Mouse (Mus musculus) left cerebral cortex, adult 18-20 months (tissue): ENCODE data around the gene Trmt10c. TPM values are rescaled to one million over a fixed set of nuclear protein-coding genes. Genes with fewer than 3 reads are reported as not detected.
"Not testable (repeated sequence)": the region's sequence is repeated elsewhere in the genome, so short reads cannot be mapped to it uniquely, and the experiment has no call there.

Experiments
- DNase-seq, 2 experiments: peaks; one replicate each; pipeline ENCODE4 v3.0.0; 2021 to 2022; ENCODE audit warnings: low spot score in 2 of 2, mixed read lengths in 1 of 2
- long read RNA-seq, 2 experiments: library from polyadenylated mRNA; stranded (forward); transcript quantifications; one replicate each; pipeline ENCODE4 v2.0.0; 2021
- total RNA-seq, 2 experiments: library from RNA; stranded (reverse); gene quantifications; 2 replicates each; pipeline ENCODE4 v1.2.3; 2021

Trmt10c gene
- total RNA-seq = 10 to 100 TPM; 10.9 to 11.0 TPM
- long read RNA-seq, experiment 1, transcript Trmt10c-201 (2 exons, 3,002 nt) = major isoform, 18 of 21 reads
- long read RNA-seq, experiment 1, partial matches to known transcripts = 0 of 21 reads
- long read RNA-seq, experiment 1, other reads (novel, unspliced or antisense) = 3 of 21 reads
- long read RNA-seq, experiment 2, transcript Trmt10c-201 (2 exons, 3,002 nt) = major isoform, 18 of 18 reads
- long read RNA-seq, experiment 2, partial matches to known transcripts = 0 of 18 reads
- long read RNA-seq, experiment 2, other reads (novel, unspliced or antisense) = 0 of 18 reads

GRCm38 (mm10) chr16:56037138-56038010 is at the start of gene Trmt10c:
Trmt10c (minus strand) TSS chr16:56037819.
- peak; percentile 95 for DNase-seq

GRCm38 (mm10) chr16:56086336-56086735 is 48.7 kb upstream of the Trmt10c start:
- DNase-seq = no peak

GRCm38 (mm10) chr16:56081691-56082090 is 44.1 kb upstream of the Trmt10c start:
- no peak for DNase-seq

GRCm38 (mm10) chr16:56079419-56079818 is 41.8 kb upstream of the Trmt10c start:
- DNase-seq = no peak

GRCm38 (mm10) chr16:56076121-56076869 is 38.7 kb upstream of the Trmt10c start:
- no peak for DNase-seq

GRCm38 (mm10) chr16:56075222-56076111 is 37.8 kb upstream of the Trmt10c start:
- DNase-seq = peak; percentile 66 to 75

- no peak for DNase-seq
These were observed 36.9 kb upstream of the Trmt10c start for GRCm38 (mm10) chr16:56074565-56074964.

- DNase-seq = no peak
These were observed 36.5 kb upstream of the Trmt10c start for GRCm38 (mm10) chr16:56074122-56074521.

GRCm38 (mm10) chr16:56073150-56073549 is 35.5 kb upstream of the Trmt10c start:
- DNase-seq = not testable (repeated sequence)

- no peak for DNase-seq
These were observed 34.9 kb upstream of the Trmt10c start for GRCm38 (mm10) chr16:56072533-56072932.

GRCm38 (mm10) chr16:56071317-56072232 is 34.0 kb upstream of the Trmt10c start:
- no peak for DNase-seq

- DNase-seq = no peak
These were observed 31.0 kb upstream of the Trmt10c start for GRCm38 (mm10) chr16:56068523-56069070.

GRCm38 (mm10) chr16:56066113-56066512 is 28.5 kb upstream of the Trmt10c start:
- no peak for DNase-seq

GRCm38 (mm10) chr16:56064334-56064990 is 26.8 kb upstream of the Trmt10c start:
- peak; percentile 25 to 62 for DNase-seq

GRCm38 (mm10) chr16:56062981-56063380 is 25.4 kb upstream of the Trmt10c start:
- no peak for DNase-seq

- no peak for DNase-seq
These were observed 24.5 kb upstream of the Trmt10c start for GRCm38 (mm10) chr16:56061995-56062594.

- no peak for DNase-seq
These were observed 20.5 kb upstream of the Trmt10c start for GRCm38 (mm10) chr16:56058151-56058550.

GRCm38 (mm10) chr16:56056944-56057590 is 19.4 kb upstream of the Trmt10c start:
- DNase-seq = no peak
